Comparison of ENCODE assay signal across 12 mouse cellular contexts in the genomic region with DNA sequence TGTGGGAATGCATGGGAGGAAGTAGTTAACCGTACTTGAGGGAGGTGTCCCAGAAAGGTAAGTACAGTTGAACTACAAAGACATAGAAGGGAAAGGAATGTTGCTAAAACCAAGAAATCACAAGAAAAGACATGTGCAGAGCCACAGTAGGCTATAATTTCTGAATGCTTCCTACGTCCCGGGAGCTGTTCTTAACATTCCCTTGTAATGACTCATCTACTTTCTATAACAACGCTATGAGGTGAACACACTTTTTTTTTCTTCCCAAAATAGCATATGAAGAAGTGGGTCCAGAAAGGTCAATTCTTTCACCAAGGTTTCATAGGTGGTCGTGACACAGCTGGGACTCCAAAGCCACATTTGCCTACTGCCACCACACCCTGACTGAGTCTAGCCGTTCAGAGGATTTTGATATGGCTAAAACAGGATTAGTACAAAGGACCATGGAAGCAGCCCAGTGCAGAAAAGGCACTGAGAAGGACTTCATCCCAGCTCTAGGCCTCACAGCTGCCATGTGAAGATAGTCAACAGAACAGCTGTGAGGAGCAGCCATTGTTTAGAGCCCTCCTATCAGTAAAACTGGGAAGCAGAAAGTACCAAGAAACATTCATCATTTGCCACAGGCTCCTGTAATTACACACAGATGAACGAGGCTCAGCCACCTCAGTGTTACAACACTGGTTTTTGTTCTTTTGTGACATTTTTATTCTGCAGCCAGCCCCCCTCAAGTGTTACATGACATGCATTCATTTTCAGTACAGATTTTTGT.
DNase-seq lines count a peak whose midpoint lies in the region; ATAC-seq and TF ChIP-seq lines count a peak whose summit lies in the region.
"Had no signal": no experiment of that assay in that cellular context is flagged by ENCODE, and none has a peak within 500 bp of the region (broad histone marks: within the 10 kb centered on the region; RNA-seq: fewer than 3 reads in every experiment).

No protein-coding gene starts in this region.

- no peak overlapping the region for H3K9ac ChIP-seq in forebrain, embryonic 15.5 days (replicated peaks)
- no peak overlapping the region for H3K9ac ChIP-seq in heart, embryonic 16.5 days (ENCODE audit: low read length)
- H3K9ac ChIP-seq: hindbrain, embryonic 14.5 days; liver, embryonic 13.5 days had no signal

- WGBS in forebrain, embryonic 15.5 days = 74% methylated on average over 7 of the region's 7 CpGs
- 26% methylated on average over 7 of the region's 7 CpGs for WGBS in heart, embryonic 16.5 days

- no peaks in the 10 kb centered on the region; the same call in 1 of the 2 replicates for H3K4me1 ChIP-seq in forebrain, embryonic 15.5 days
- H3K4me1 ChIP-seq in heart, embryonic 16.5 days (ENCODE audit: control insufficient read depth, insufficient read depth, low read length) = peaks cover 8% of the 10 kb centered on the region; the same call in 1 of the 2 replicates
- H3K4me1 ChIP-seq: liver, embryonic 13.5 days; megakaryocyte, embryonic 14.5 days had no signal

- no peaks in the 10 kb centered on the region for H3K79me2 ChIP-seq in myocyte (ENCODE audit: control insufficient read depth, insufficient read depth)

- peak; percentile 10 for DNase-seq in heart, adult 8-10 months (ENCODE audit: low spot score)
- no peak for DNase-seq in heart, adult 9 months (ENCODE audit: low spot score in 2 of 2)
- no peak for DNase-seq in gastrocnemius, adult 18-20 months (ENCODE audit: low spot score)
- DNase-seq in urinary bladder, postnatal 36 days (ENCODE audit: low spot score in 2 of 2) = no peak
- DNase-seq: cerebellum, adult 9-10 months; liver, embryonic 13.5 days had no signal

- no peak overlapping the region for H3K4me2 ChIP-seq in forebrain, embryonic 15.5 days (replicated peaks)
- H3K4me2 ChIP-seq in heart, embryonic 16.5 days (ENCODE audit: low read depth, low read length) = no peak overlapping the region
- H3K4me2 ChIP-seq in myocyte (ENCODE audit: low read depth) = no peak overlapping the region
- H3K4me2 ChIP-seq: hindbrain, embryonic 14.5 days; liver, embryonic 13.5 days had no signal

- H3K27ac ChIP-seq in forebrain, embryonic 15.5 days (replicated peaks) = peak overlapping the region; percentile 30; the same call in 1 of the 2 replicates
- peak overlapping the region; percentile 47 for H3K27ac ChIP-seq in heart, embryonic 16.5 days (ENCODE audit: low read length)
- H3K27ac ChIP-seq: hindbrain, embryonic 14.5 days; liver, embryonic 13.5 days had no signal

- H3K4me3 ChIP-seq in forebrain, embryonic 15.5 days = no peak overlapping the region
- H3K4me3 ChIP-seq in heart, embryonic 16.5 days (ENCODE audit: low read length) = no peak overlapping the region
- H3K4me3 ChIP-seq in myocyte = no peak overlapping the region
- H3K4me3 ChIP-seq: liver, embryonic 13.5 days; megakaryocyte, embryonic 14.5 days had no signal

- H3ac ChIP-seq in myocyte (ENCODE audit: control insufficient read depth, insufficient read length) = no peak overlapping the region

- no peaks in the 10 kb centered on the region for H3K36me3 ChIP-seq in forebrain, embryonic 15.5 days
- no peaks in the 10 kb centered on the region for H3K36me3 ChIP-seq in heart, embryonic 16.5 days (ENCODE audit: control insufficient read depth, insufficient read depth)
- no peaks in the 10 kb centered on the region for H3K36me3 ChIP-seq in myocyte (ENCODE audit: control insufficient read depth, insufficient read depth)
- H3K36me3 ChIP-seq: liver, embryonic 13.5 days had no signal

- no peak for ATAC-seq in forebrain, embryonic 15.5 days (replicated peaks)
- ATAC-seq in heart, embryonic 16.5 days (replicated peaks; ENCODE audit: extremely low read depth, insufficient read depth, low FRiP score) = 0 out of 2 replicates have a peak, but pooled peaks have one; percentile 69
- no peak for ATAC-seq in erythroid progenitor cell, adult 5-6 weeks (replicated peaks; ENCODE audit: low FRiP score, poor library complexity, severe bottlenecking)

- H3K27me3 ChIP-seq in forebrain, embryonic 15.5 days = no peaks in the 10 kb centered on the region
- no peaks in the 10 kb centered on the region for H3K27me3 ChIP-seq in heart, embryonic 16.5 days (ENCODE audit: control insufficient read depth, insufficient read depth, low read length)
- no peaks in the 10 kb centered on the region for H3K27me3 ChIP-seq in myocyte (ENCODE audit: control insufficient read depth, insufficient read depth, insufficient read length)
- H3K27me3 ChIP-seq: liver, embryonic 13.5 days; megakaryocyte, embryonic 14.5 days had no signal

- no peak for TF ChIP-seq POLR2A in myocyte (IDR thresholded peaks at IDR 0.05; ENCODE audit: insufficient read length, low read depth)

- H3K9me3 ChIP-seq in forebrain, embryonic 15.5 days = no peaks in the 10 kb centered on the region
- H3K9me3 ChIP-seq in heart, embryonic 16.5 days (replicated peaks; ENCODE audit: control insufficient read depth, low read length) = no peaks in the 10 kb centered on the region
- H3K9me3 ChIP-seq: liver, embryonic 13.5 days; megakaryocyte, embryonic 14.5 days had no signal

TF ChIP-seq in myocyte, 11 proteins besides CTCF, POLR2A, EP300 and RAD21:
- TF ChIP-seq MYOG (IDR thresholded peaks at IDR 0.05; ENCODE audit: control insufficient read depth in 1 of 3, insufficient read depth in 1 of 3, insufficient read length in 2 of 3, low read depth in 2 of 3) (peak in 1 of 3 experiments; percentile 59), USF1 (IDR thresholded peaks at IDR 0.05; ENCODE audit: low read depth) (no peak), MAX (IDR thresholded peaks at IDR 0.05; ENCODE audit: low read depth) (no peak), REST (IDR thresholded peaks at IDR 0.05; ENCODE audit: insufficient read depth, insufficient read length) (no peak), E2F4 (IDR thresholded peaks at IDR 0.05; ENCODE audit: insufficient read depth) (no peak), SRF (IDR thresholded peaks at IDR 0.05; ENCODE audit: control insufficient read depth, insufficient read length, low read depth) (no peak), TCF12 (IDR thresholded peaks at IDR 0.05; ENCODE audit: insufficient read depth, poor library complexity, severe bottlenecking) (no peak), POLR2AphosphoS2 (IDR thresholded peaks at IDR 0.05; ENCODE audit: insufficient read length, low read depth) (no peak), MYOD1 (IDR thresholded peaks at IDR 0.05; ENCODE audit: control insufficient read depth in 1 of 3, insufficient read length in 2 of 3, low read depth in 2 of 3) (peak in 2 of 3 experiments; percentile 67 to 68), CEBPB (IDR thresholded peaks at IDR 0.05; ENCODE audit: insufficient read depth, poor library complexity, severe bottlenecking) (no peak)
